Mouse (Mus musculus): ENCODE data around the gene Map1b.

Map1b gene

DNA sequence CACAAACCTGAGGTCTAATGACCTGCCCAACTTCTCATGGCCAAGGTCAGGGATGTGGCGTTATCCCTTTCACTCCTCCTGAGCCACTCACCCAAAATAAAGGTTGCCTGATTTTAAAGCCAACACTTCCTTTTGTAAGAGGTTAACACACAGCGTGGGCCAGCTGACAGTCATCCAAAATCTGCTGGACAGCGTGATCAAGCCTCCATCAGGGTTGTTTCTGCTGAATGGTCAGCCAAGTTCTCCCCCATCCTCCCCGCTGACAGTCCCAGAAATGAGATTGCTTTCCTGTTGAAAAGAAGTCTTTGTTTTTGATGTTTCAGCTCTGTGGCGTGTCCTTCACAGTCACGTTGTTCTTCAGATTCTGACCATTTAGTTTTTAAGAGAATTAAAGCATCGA, 65.6 kb downstream of the Map1b start:
- in situ Hi-C loops (cut with MboI, MseI) = loop anchor here in 1 of 2 experiments (10.0 kb wide), 1 partner anchor 1064 kb away; no protein-coding TSS in a partner anchor

DNA sequence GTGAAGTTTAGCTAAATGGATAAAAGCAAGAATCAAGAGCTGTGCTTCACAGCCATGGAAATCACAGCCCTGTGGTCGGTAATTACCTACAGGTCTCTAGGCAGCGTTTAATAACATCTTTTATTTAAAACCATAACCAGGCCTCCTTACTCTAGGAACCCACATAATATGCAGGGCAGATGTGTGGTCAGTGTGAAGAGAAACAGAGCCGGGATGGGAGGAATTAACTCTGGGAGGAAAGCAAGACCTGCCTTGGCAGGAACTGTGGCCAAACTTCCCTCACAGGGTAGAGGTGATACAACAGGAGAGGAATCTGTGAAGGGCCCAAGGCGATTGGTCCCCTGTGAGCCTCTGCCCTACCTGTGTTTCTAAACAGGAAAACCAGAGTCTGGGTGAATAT, 66.8 kb downstream of the Map1b start:
- in situ Hi-C loops (cut with MboI, MseI) = no loop called here

GRCm38 (mm10) chr13:99448278-99448677, 68.1 kb downstream of the Map1b start:
- in situ Hi-C loops (cut with MboI, MseI) = no loop called here

DNA sequence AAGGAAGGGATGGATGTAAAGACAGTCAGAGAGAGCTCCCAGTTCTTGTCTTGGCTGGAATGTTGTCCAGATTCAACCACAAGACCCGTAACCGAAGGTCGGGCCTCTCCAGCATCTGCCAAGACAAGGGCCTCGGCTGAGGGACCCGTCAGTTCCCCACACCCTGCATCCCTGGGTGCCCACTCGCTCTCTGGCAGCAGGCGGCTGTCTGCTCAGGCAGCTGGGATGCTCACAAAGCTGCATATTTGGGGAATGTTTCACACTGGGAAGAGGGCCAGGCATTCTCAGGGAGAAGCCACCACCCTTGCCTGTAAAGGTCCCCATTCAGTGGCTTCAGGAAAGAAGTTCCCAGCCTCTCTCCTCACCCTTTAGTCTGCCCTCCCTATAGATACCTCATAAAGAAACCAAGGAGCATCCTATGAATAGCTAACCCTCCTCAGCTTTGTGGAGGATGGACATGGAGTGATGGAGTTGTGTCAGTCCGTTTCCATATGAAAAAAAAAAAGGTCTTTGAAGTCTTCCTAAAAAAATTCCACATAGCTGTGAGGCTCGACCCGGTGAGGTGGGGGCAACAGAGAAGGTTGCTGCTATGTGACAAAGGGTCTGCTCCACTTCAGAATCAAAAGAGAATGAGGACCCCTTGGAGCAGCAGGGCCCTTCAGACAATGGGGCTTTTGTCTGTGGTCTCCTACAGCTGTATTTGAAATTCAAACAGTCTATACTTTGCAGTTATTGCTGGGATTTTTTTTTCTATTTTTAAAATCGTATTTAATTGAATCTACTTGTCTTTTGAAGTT, 68.7 kb downstream of the Map1b start:
- in situ Hi-C loops (cut with MboI, MseI) = no loop called here

- in situ Hi-C loops (cut with MboI, MseI) = no loop called here
Observed at GRCm38 (mm10) chr13:99447002-99447401, 69.3 kb downstream of the Map1b start.

GRCm38 (mm10) chr13:99444880-99445279, 71.5 kb downstream of the Map1b start:
- in situ Hi-C loops (cut with MboI, MseI) = no loop called here

DNA sequence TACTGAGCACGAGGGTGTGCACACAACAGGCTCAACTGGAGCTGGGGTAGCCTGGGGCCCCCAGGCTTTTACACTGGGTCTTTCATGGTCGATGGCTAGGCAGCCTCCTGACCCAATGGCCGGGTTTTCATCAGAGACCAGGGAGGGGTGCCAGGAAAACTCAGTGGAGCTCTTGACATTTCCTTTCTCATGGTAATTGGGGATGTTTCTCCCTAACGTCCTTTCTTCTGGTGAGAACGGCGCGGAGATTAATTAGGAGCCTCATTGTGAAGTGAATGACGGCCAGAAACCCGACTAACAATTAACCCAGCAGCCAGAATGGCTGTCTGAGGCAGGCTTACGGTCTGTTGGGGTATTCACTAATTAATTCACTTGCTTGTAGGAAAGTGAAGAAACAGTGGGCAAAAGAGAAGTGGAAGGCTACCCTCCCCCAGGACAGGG, 71.9 kb downstream of the Map1b start:
- in situ Hi-C loops (cut with MboI, MseI) = no loop called here

GRCm38 (mm10) chr13:99443484-99444175, 72.7 kb downstream of the Map1b start:
- in situ Hi-C loops (cut with MboI, MseI) = no loop called here

GRCm38 (mm10) chr13:99442434-99443249, 73.7 kb downstream of the Map1b start:
- in situ Hi-C loops (cut with MboI, MseI) = no loop called here

- in situ Hi-C loops (cut with MboI, MseI) = no loop called here
Observed at GRCm38 (mm10) chr13:99441700-99442433, 74.5 kb downstream of the Map1b start.

GRCm38 (mm10) chr13:99440228-99440627, 76.1 kb downstream of the Map1b start:
- in situ Hi-C loops (cut with MboI, MseI) = no loop called here

- in situ Hi-C loops (cut with MboI, MseI) = no loop called here
Observed at GRCm38 (mm10) chr13:99439357-99439756, 77.0 kb downstream of the Map1b start.

- in situ Hi-C loops (cut with MboI, MseI) = no loop called here
Observed at GRCm38 (mm10) chr13:99437051-99437450, 79.3 kb downstream of the Map1b start.

GRCm38 (mm10) chr13:99434494-99434893, 81.8 kb downstream of the Map1b start:
- in situ Hi-C loops (cut with MboI, MseI) = no loop called here

DNA sequence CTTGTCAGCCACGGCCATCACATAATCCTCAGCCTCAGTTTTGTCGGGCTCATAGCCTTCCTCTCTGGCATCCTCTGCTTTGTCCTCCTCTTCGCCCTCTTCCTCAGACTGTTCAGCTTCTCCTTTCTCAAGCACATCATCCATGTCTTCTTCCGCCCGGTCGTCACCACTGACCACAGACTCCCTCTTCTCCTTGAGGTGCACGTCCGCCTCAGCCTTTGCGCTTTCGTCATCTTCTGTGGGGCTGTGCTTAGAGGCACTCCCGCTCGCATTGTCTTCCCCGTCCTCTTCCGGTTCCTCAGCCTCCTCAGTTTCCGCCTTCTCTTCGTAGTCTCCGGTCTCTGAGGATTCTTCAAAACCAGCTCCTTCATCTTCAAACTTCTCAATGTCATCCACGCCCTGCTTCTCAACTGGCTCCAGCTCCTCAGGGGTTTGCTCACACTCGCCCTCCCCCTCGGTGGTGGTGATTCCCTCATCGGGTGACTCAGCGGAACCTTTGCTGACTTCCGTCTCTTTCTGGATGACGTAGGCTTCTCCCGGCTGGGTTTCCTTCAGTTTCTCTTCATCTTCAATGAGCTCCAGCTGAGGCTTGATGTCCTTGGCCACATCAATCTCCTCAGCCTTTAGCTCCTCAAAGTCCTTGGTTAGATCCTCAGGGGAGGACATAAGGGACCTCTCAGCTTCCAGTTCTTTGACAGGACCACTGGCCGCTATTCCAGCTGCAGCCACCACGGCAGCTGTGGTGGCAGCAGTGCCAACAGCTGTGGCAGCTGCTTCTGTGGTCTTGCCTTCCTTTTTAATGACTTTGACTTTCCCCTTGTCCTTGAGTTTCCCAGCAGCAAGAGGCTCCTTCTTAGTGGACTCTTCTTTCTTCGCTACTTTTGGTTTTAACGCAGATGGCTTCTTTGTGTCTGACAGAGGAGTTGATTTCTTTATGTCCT, 83.0 kb downstream of the Map1b start:
- in situ Hi-C loops (cut with MboI, MseI) = no loop called here

GRCm38 (mm10) chr13:99423581-99423980, 92.8 kb downstream of the Map1b start:
- in situ Hi-C loops (cut with MboI, MseI) = no loop called here

- in situ Hi-C loops (cut with MboI, MseI) = no loop called here
Observed at GRCm38 (mm10) chr13:99416601-99417000, 99.7 kb downstream of the Map1b start.

DNA sequence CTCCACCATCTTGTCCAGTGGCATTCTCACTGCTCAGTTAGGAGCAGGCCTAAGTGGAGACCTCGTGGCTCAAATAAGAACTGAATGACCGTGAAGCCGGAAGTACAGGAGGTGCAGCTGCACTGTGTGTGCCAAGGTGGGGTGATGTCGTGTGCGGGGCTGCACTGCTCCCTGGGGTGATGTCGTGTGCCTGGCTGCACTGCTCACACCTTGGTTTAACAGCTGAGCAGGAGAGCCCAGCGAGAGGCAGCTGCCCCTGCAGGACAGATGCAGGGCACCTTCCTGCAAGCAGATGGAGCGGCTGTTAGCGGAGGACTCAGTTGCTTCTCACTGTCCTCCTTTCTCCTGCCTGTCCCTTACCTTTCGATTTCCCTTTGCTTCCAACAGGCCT, 102.0 kb downstream of the Map1b start:
- in situ Hi-C loops (cut with MboI, MseI) = no loop called here

DNA sequence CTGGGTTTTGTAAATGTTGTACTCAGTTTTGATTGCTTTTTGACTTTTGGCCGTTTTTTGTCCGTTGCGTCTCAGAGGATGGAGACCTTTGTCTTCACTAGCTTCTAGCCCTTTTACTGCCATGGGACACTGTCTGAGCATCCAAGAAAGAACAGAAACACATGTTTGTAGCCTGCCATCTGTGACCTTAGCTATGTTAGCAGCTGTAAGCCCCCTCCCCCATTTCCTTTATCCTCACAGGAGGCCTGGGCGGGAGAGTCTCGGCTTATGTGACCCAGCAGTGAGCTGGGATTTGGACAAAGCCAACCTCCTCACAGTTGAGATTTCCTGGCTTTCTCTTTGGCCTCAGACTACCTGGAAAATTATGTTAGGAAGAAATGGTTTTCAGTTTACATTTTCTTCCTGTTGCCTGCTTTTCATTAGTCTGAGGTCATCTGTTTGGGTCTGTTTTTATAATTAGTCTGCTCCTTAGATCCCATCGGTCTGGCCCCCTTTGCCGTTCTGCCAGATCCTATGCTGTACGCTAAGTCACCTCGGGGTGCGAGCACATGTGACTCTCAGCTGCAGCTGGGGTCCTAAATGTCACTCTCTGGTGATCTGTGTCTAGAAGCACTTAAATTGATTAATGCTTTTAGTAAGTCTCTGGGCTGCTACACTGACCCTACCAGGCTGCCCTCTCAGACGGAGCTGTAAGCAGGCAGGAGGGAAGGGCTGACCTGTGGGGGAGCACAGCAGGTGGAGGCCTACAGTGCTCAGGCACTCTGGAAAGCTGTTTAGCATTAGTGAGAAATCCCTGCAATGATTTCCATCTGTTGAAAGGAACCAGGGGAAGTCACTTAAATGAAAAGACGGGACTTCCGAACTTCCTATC, 102.6 kb downstream of the Map1b start:
- in situ Hi-C loops (cut with MboI, MseI) = no loop called here

Measured in T-helper 17 cell (primary cell).